Mouse (Mus musculus) urinary bladder, postnatal 25 days (tissue): Measurements from ENCODE around the gene Zfp687.

Experiments used
- DNase-seq: peaks from one replicate; pipeline ENCODE4 v3.0.0; 2022; ENCODE audit warnings: low spot score

Zfp687 gene

GRCm38 (mm10) chr3:94960322-94960721 lies 54.9 kb downstream of the Zfp687 start:
- DNase-seq: no peak

DNA sequence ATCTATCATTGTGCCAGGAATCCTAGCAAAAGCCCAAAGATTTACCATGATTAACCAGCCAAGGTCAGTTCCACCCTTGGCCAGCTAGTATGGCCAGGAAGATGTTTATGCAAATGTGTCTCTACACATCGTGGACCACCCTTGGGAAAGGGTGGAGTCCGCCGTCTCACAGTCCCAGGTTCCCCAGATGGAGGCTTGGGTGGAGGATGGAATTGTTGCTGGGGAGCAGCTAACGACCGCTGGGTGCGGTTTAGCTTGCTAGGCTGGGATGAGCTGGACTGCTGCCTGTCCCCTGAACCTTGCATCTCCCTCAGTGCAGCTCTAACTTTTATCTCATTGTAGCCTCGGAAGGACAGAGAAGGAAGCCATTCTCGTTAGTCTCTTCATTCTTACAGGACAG lies 55.4 kb downstream of the Zfp687 start:
- DNase-seq: no peak

DNA sequence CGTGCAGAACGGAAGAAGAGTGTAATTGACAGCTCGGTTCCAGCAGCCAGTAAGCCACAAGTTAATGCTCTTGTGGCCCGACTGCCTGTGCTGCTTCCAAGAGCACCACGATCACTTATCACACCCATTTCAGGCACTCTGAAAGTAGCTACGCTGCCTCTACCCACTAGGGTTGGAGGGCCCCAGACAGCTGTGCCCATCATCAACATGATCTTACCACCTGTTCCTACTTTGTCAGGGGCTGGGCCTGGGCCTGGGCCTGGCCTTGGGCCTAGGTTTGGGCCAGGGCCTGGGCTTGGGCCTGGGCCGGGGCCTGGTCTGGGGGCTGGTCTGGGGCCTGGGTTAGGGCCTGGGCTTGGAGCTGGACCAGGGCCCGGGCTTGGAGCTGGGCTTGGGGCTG lies 57.0 kb downstream of the Zfp687 start:
- DNase-seq: no peak
